ENCODE assay signal across 8 mouse cellular contexts in the genomic region with DNA sequence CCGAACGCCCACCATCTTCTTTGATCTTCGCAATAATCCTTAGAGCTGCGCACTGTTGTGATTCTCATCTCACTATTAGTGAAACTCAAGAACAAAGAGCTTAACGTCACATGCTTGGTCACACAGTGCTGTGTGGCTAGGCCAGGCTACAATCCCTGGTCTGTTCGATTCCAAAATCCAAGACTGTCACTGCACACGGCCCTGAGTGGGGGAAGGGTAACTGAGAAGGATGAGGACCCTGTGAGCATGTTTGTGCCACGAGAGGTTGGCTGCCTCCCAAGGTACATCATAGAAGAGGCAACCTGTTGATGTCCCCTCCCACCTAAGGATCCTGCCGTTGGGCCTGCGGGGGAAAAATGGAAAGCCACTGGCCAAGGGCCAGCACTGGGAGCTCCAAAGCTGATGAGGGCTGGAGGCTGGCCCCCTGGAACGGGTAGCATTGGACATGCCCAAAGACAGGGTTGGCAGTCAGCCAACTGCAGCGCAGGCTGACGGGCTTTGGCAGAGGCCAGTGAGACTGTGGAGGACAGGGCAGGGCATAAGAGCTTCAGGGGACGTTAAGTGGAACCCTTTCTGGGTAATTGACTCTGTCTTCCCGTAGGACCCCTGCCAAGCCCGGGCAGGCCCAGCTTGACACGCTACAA.
DNase-seq lines count a peak whose midpoint lies in the region; ATAC-seq and TF ChIP-seq lines count a peak whose summit lies in the region.

No protein-coding gene starts in this region.

- H3K27me3 ChIP-seq in embryonic facial prominence, embryonic 11.5 days (ENCODE audit: control insufficient read depth, insufficient read depth, low read length), result no peaks in the 10 kb centered on the region
- peaks cover 65% of the 10 kb centered on the region for H3K27me3 ChIP-seq in heart, postnatal 0 days (ENCODE audit: control insufficient read depth, insufficient read depth, low read length)
- H3K27me3 ChIP-seq in limb, embryonic 12.5 days, result peaks cover 5% of the 10 kb centered on the region; the same call in 1 of the 2 replicates

- H3K9me3 ChIP-seq in embryonic facial prominence, embryonic 11.5 days (replicated peaks; ENCODE audit: control insufficient read depth, low read length), result no peaks in the 10 kb centered on the region
- H3K9me3 ChIP-seq in heart, postnatal 0 days (replicated peaks; ENCODE audit: control insufficient read depth, low read length), result no peaks in the 10 kb centered on the region
- H3K9me3 ChIP-seq in limb, embryonic 12.5 days, result no peaks in the 10 kb centered on the region

- no peak overlapping the region for H3K4me3 ChIP-seq in embryonic facial prominence, embryonic 11.5 days (ENCODE audit: low read depth, low read length)
- no peak overlapping the region for H3K4me3 ChIP-seq in heart, postnatal 0 days (ENCODE audit: low read depth, low read length)
- H3K4me3 ChIP-seq in limb, embryonic 12.5 days (replicated peaks), result no peak overlapping the region

- peaks cover 4% of the 10 kb centered on the region for H3K4me1 ChIP-seq in embryonic facial prominence, embryonic 11.5 days (ENCODE audit: control insufficient read depth, insufficient read depth, low read length)
- H3K4me1 ChIP-seq in heart, postnatal 0 days (ENCODE audit: control insufficient read depth, insufficient read depth), result peaks cover 19% of the 10 kb centered on the region; the same call in 1 of the 2 replicates
- H3K4me1 ChIP-seq in limb, embryonic 12.5 days (replicated peaks), result peaks cover 40% of the 10 kb centered on the region

- no peak for TF ChIP-seq EP300 in heart, postnatal 0 days (IDR thresholded peaks at IDR 0.05; ENCODE audit: low read depth)

- peak; percentile 63; the same call in 1 of the 2 replicates for ATAC-seq in embryonic facial prominence, embryonic 11.5 days (replicated peaks; ENCODE audit: insufficient number of reproducible peaks, low FRiP score, low TSS enrichment, low read depth)
- peak; percentile 92 for ATAC-seq in heart, postnatal 0 days (ENCODE audit: insufficient read depth, low read depth)
- peak; percentile 66 for ATAC-seq in limb, embryonic 12.5 days (ENCODE audit: insufficient number of reproducible peaks, insufficient read depth, low FRiP score, low TSS enrichment, low read depth)

- H3K27ac ChIP-seq in embryonic facial prominence, embryonic 11.5 days (replicated peaks; ENCODE audit: low read depth, low read length), result no peak overlapping the region
- no peak overlapping the region for H3K27ac ChIP-seq in heart, postnatal 0 days (ENCODE audit: low read depth)
- H3K27ac ChIP-seq in limb, embryonic 12.5 days, result peak overlapping the region; percentile 42

- peak; percentile 92 for DNase-seq in retina, postnatal 1 day
- no peak for DNase-seq in retina, embryonic 14.5 days (ENCODE audit: low spot score)
- peak; percentile 28 for DNase-seq in embryonic facial prominence, embryonic 11.5 days (ENCODE audit: low spot score)
- DNase-seq in heart, postnatal 0 days (ENCODE audit: low spot score), result peak; percentile 71
- DNase-seq in ovary, postnatal 36 days (ENCODE audit: low spot score), result peak; percentile 51
- no peak for DNase-seq in adipocyte (ENCODE audit: low spot score)
- no peak for DNase-seq in embryo, embryonic 10 days (ENCODE audit: low spot score)

- no peak overlapping the region for H3K9ac ChIP-seq in embryonic facial prominence, embryonic 11.5 days (replicated peaks; ENCODE audit: low read length)
- H3K9ac ChIP-seq in heart, postnatal 0 days (replicated peaks; ENCODE audit: low read depth, low read length), result no peak overlapping the region
- no peak overlapping the region for H3K9ac ChIP-seq in limb, embryonic 12.5 days (replicated peaks)

- no peak for TF ChIP-seq CTCF in heart, postnatal 0 days (IDR thresholded peaks at IDR 0.05; ENCODE audit: low read depth)

- no peak overlapping the region for H3K4me2 ChIP-seq in embryonic facial prominence, embryonic 11.5 days (ENCODE audit: low read depth, low read length)
- H3K4me2 ChIP-seq in heart, postnatal 0 days (ENCODE audit: low read depth, low read length), result peak overlapping the region; percentile 21; the same call in 1 of the 2 replicates
- H3K4me2 ChIP-seq in limb, embryonic 12.5 days, result peak overlapping the region; percentile 17

- H3K36me3 ChIP-seq in embryonic facial prominence, embryonic 11.5 days (replicated peaks; ENCODE audit: control insufficient read depth, insufficient read depth, low read depth, low read length), result no peaks in the 10 kb centered on the region
- H3K36me3 ChIP-seq in heart, postnatal 0 days (replicated peaks; ENCODE audit: control insufficient read depth, insufficient read depth, low read length), result no peaks in the 10 kb centered on the region
- no peaks in the 10 kb centered on the region for H3K36me3 ChIP-seq in limb, embryonic 12.5 days

- 75% methylated on average over 17 of the region's 17 CpGs for WGBS in embryonic facial prominence, embryonic 11.5 days
- WGBS in heart, postnatal 0 days, result 45% methylated on average over 17 of the region's 17 CpGs
- WGBS in limb, embryonic 12.5 days, result 58% methylated on average over 17 of the region's 17 CpGs

Comparison
In these comparisons a context has a peak if more than half of its experiments do, and no peak if none do; other contexts are left out.
1. DNase-seq: peak in retina, postnatal 1 day (single experiment), embryonic facial prominence, embryonic 11.5 days (single experiment), heart, postnatal 0 days (single experiment) and ovary, postnatal 36 days (single experiment); none in retina, embryonic 14.5 days (single experiment), adipocyte (single experiment) and embryo, embryonic 10 days (single experiment).
2. Peak in every context shown above with its lines, with median percentiles within 50 percentile points of each other: ATAC-seq.